Mouse (Mus musculus): Measurements from ENCODE around the gene Nudc. TPM values are rescaled to one million over a fixed set of nuclear protein-coding genes. Genes with fewer than 3 reads are reported as not detected.
A peak's percentile ranks its signal among the peaks of the same experiment; 100 is the strongest.

Gene Nudc
- polyA plus RNA-seq, 1 experiment from 2014 or later = 265 TPM

DNA sequence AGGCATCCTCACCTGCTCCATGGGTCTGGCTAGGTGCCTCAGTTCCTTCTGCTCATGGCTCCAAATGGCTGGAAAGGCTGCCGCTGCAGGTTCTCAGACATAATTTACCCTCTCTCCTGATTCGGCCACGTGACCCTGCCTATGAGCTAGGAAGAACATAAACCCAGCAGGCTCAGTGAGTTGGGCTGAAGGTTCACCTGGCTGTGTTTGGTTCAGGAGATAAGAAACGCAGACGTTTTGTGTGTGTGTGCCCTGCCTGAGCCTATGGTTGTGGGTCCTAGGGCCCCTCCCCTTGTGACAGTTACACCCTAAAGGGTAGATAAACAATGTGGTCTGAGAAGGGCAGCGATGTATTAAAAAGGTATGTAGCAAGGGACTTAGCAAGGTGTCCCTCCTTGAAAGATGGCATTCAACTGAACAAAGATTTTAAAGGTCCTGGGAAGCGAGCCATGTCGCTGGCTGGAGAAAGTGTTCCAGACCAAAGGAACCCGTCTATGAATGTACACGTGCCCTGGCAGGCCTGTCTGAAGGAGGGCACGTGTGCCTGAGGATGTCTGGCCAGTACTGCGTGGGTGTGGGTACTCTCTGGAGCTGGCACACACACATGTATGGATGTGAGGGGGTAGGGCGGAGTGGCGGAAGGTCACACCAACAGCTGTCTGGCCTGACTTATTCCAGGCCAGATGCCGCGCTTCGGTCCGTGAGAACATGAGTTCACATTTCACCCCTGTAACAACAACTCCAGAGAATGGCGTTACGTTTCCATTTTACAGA lies 57.0 kb downstream of the Nudc start:
- WGBS = 84% methylated on average over 20 of the region's 20 CpGs

GRCm38 (mm10) chr4:133486673-133487357 lies 59.0 kb downstream of the Nudc start:
- H3K4me3 ChIP-seq (ENCODE audit: low read length) = no peak overlapping the region
- no peak overlapping the region for H3K9ac ChIP-seq (ENCODE audit: low read depth, low read length)
- no peak overlapping the region for H3K27ac ChIP-seq (ENCODE audit: low read depth, low read length)
- ATAC-seq = no peak
- H3K27me3 ChIP-seq (replicated peaks; ENCODE audit: control insufficient read depth, insufficient read depth, low read length) = peaks cover 9% of the 10 kb centered on the region; the same call in 1 of the 2 replicates
- H3K9me3 ChIP-seq (ENCODE audit: control insufficient read depth, low read length) = no peaks in the 10 kb centered on the region
- peaks cover 2% of the 10 kb centered on the region; the same call in 1 of the 2 replicates for H3K36me3 ChIP-seq (ENCODE audit: control insufficient read depth, insufficient read depth, low read length)
- H3K4me2 ChIP-seq (ENCODE audit: low read length) = no peak overlapping the region
- peaks cover 3% of the 10 kb centered on the region for H3K4me1 ChIP-seq (ENCODE audit: control insufficient read depth, insufficient read depth, low read depth, low read length)
- WGBS = 93% methylated on average over 26 of the region's 26 CpGs

More for the DNA sequence above, 57.0 kb downstream of the Nudc start:
- Histone ChIP-seq H3K36me3 (ENCODE audit: control insufficient read depth, insufficient read depth, low read length) (peaks cover 2% of the 10 kb centered on the region; the same call in 1 of the 2 replicates), H3K9ac (ENCODE audit: low read depth, low read length) (no peak overlapping the region), H3K27me3 (replicated peaks; ENCODE audit: control insufficient read depth, insufficient read depth, low read length) (no peaks in the 10 kb centered on the region), H3K4me1 (ENCODE audit: control insufficient read depth, insufficient read depth, low read depth, low read length) (peaks cover 3% of the 10 kb centered on the region), H3K9me3 (ENCODE audit: control insufficient read depth, low read length) (no peaks in the 10 kb centered on the region), H3K4me3 (ENCODE audit: low read length) (no peak overlapping the region), H3K27ac (ENCODE audit: low read depth, low read length) (no peak overlapping the region), H3K4me2 (ENCODE audit: low read length) (no peak overlapping the region)
- no peak for ATAC-seq

GRCm38 (mm10) chr4:133485691-133486425 lies 59.9 kb downstream of the Nudc start:
- Histone ChIP-seq H3K4me1 (ENCODE audit: control insufficient read depth, insufficient read depth, low read depth, low read length) (peaks cover 3% of the 10 kb centered on the region), H3K9ac (ENCODE audit: low read depth, low read length) (no peak overlapping the region), H3K27ac (ENCODE audit: low read depth, low read length) (no peak overlapping the region), H3K4me3 (ENCODE audit: low read length) (no peak overlapping the region), H3K9me3 (ENCODE audit: control insufficient read depth, low read length) (no peaks in the 10 kb centered on the region), H3K36me3 (ENCODE audit: control insufficient read depth, insufficient read depth, low read length) (no peaks in the 10 kb centered on the region), H3K4me2 (ENCODE audit: low read length) (no peak overlapping the region), H3K27me3 (replicated peaks; ENCODE audit: control insufficient read depth, insufficient read depth, low read length) (peaks cover 12% of the 10 kb centered on the region; the same call in 1 of the 2 replicates)
- WGBS = 85% methylated on average over 28 of the region's 28 CpGs
- no peak for ATAC-seq

GRCm38 (mm10) chr4:133484266-133485025 lies 61.4 kb downstream of the Nudc start:
- H3K9ac ChIP-seq (ENCODE audit: low read depth, low read length) = 0 out of 2 replicates have a peak overlapping the region, but pooled peaks have one; percentile 1

More at GRCm38 (mm10) chr4:133484266-133485025, 61.4 kb downstream of the Nudc start:
- Histone ChIP-seq H3K4me2 (ENCODE audit: low read length) (no peak overlapping the region; the same call in 1 of the 2 replicates), H3K27me3 (replicated peaks; ENCODE audit: control insufficient read depth, insufficient read depth, low read length) (peaks cover 20% of the 10 kb centered on the region), H3K36me3 (ENCODE audit: control insufficient read depth, insufficient read depth, low read length) (no peaks in the 10 kb centered on the region), H3K4me1 (ENCODE audit: control insufficient read depth, insufficient read depth, low read depth, low read length) (peaks cover 7% of the 10 kb centered on the region), H3K9me3 (ENCODE audit: control insufficient read depth, low read length) (no peaks in the 10 kb centered on the region), H3K27ac (ENCODE audit: low read depth, low read length) (no peak overlapping the region), H3K4me3 (ENCODE audit: low read length) (no peak overlapping the region)
- WGBS = 8% methylated on average over 22 of the region's 22 CpGs
- ATAC-seq = no peak

Small RNA genes lying within 50 kb of the gene (microRNA-seq; reads per million reads assigned to microRNA genes)
- not detected for gene Gm23158

Other genes starting within 250 kb of the Nudc start
- 18.8 and 21.3 TPM in 2 replicates for gene Wdtc1, start 192.5 kb downstream of the Nudc start, polyA plus RNA-seq (2015; fragmentation: Nextera tagmentation; extraction: Ambion mirVana)
- 9.8 and 9.9 TPM in 2 replicates for gene Slc9a1, start 176.3 kb downstream of the Nudc start, polyA plus RNA-seq (2015; fragmentation: Nextera tagmentation; extraction: Ambion mirVana)
- 0.32 and 0.36 TPM in 2 replicates for gene Tent5b, start 65.9 kb downstream of the Nudc start, polyA plus RNA-seq (2015; fragmentation: Nextera tagmentation; extraction: Ambion mirVana)
- 5.8 and 12.1 TPM in 2 replicates for gene Trnp1, start 47.4 kb downstream of the Nudc start, polyA plus RNA-seq (2015; fragmentation: Nextera tagmentation; extraction: Ambion mirVana)
- 0.39 and 0.50 TPM in 2 replicates for gene Kdf1, start 27.0 kb downstream of the Nudc start, polyA plus RNA-seq (2015; fragmentation: Nextera tagmentation; extraction: Ambion mirVana)
- 0.36 TPM in 1 of 2 replicates, not detected in the other for gene Nr0b2, start 7.4 kb upstream of the Nudc start, polyA plus RNA-seq (2015; fragmentation: Nextera tagmentation; extraction: Ambion mirVana)
- gene Gpatch3, start 28.7 kb upstream of the Nudc start, polyA plus RNA-seq (2015; fragmentation: Nextera tagmentation; extraction: Ambion mirVana) = 5.9 and 7.6 TPM in 2 replicates
- 16.6 and 16.9 TPM in 2 replicates for gene Gpn2, start 38.4 kb upstream of the Nudc start, polyA plus RNA-seq (2015; fragmentation: Nextera tagmentation; extraction: Ambion mirVana)
- 2.1 and 2.2 TPM in 2 replicates for gene Sfn, start 56.2 kb upstream of the Nudc start, polyA plus RNA-seq (2015; fragmentation: Nextera tagmentation; extraction: Ambion mirVana)
- gene Zdhhc18, start 104.2 kb upstream of the Nudc start, polyA plus RNA-seq (2015; fragmentation: Nextera tagmentation; extraction: Ambion mirVana) = 3.6 and 3.7 TPM in 2 replicates
- gene Pigv, start 126.7 kb upstream of the Nudc start, polyA plus RNA-seq (2015; fragmentation: Nextera tagmentation; extraction: Ambion mirVana) = 14.1 and 15.9 TPM in 2 replicates
- gene Arid1a, start 210.8 kb upstream of the Nudc start, polyA plus RNA-seq (2015; fragmentation: Nextera tagmentation; extraction: Ambion mirVana) = 24.2 and 25.2 TPM in 2 replicates